Mouse (Mus musculus) monocyte, adult 5-6 weeks (primary cell): ENCODE measurements at regions not wholly inside any gene's neighbourhood (a gene's known extent, or its start where the extent isn't known, plus 50 kb on each side); places are given as distances from the start of the nearest gene placed in this dataset.

Experiments
- ATAC-seq: fragments of 153-309, 156-312 bp; replicated peaks from 2 replicates; pipeline ENCODE4 v1.8.0; 2017; ENCODE audit warnings: mild to moderate bottlenecking; ENCODE audit not compliant: low TSS enrichment, insufficient number of reproducible peaks, severe bottlenecking, poor library complexity, low FRiP score

DNA sequence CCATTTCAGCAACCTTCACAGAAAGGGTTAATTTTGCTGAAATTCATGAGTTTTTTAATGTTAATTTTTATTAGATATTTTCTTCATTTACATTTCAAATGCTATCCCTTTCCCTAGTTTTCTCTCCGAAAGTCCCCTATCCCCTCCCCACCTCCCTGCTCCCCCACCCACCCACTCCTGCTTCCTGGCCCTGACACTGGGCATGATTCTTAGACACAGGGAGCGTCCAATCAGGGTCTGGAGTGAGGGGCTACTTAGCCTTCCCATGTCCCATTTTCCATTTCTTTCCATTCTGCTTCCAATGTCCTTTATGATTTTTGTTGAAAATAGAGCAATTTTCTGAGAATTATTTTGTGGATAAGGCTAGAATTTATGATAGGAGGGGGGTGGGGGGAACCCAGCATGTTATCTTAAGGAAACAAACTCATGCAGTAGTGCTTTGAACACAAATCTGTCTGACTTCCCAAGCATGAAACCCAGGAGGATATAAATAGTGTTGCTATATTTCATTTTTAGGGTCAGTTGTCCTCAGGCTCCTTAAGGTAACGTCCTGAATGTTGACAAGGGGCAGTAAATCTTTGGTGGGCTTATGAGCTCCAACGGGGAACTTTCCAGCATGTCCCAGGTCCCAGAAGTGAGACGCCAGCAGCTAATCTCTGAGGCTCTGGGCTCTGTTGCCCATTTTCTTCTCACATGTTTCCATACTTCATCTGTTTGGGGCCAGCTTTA, 254.0 kb downstream of the 4930544G11Rik start:
- ATAC-seq: no peak

DNA sequence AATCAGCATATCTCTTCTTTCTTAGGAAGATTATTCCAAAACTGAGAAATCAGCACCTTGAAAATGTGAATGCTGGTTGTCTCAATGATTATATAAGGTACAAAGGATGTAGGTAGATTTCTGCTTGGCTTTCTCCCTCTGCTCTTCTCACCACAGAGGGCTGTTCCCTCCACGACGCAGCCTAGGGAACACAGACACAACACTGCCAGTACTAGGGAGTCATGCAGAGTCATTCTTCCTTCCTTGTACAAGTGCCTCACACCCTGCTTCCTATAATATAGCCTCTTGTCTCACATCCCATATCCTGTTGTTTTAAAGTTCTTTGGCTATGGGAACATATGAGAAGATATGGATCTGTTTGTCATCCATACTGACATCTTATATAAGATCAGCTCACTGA, 265.1 kb downstream of the 4930544G11Rik start:
- no peak for ATAC-seq

DNA sequence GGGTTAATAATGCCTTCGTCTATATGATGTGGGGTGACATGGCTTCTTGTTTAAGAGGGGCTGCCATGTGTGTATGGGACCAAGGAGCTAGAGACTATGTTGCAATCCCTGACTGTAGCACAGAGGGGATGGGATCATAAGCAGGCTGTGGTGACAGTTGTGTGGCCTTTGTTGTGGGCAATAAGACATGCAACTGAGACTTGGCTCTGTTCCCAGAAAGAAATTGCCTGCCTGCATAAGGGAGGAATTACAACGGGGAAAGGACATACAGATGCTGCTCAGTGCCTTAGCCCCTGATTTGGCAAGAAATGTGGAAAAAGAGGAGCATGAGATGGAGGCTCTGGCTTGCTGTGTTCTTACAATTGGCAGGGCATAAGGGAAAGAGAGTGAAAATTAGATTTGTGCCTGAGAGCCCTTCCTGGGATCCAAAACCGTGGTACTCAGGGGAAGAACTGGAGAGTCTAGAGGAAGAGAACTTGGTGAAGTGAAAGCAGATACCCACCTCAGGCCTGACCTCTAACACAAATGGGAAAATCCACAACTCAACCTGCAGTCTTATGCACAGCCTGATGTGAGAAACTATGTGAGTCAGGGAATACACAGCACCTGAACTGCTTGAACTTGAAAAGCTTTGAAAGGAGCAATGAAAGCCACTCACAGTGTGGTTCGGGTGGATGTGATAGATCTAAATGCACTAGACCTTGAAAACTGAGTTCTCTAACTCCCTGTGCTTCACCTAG, 271.9 kb downstream of the 4930544G11Rik start:
- ATAC-seq: no peak

DNA sequence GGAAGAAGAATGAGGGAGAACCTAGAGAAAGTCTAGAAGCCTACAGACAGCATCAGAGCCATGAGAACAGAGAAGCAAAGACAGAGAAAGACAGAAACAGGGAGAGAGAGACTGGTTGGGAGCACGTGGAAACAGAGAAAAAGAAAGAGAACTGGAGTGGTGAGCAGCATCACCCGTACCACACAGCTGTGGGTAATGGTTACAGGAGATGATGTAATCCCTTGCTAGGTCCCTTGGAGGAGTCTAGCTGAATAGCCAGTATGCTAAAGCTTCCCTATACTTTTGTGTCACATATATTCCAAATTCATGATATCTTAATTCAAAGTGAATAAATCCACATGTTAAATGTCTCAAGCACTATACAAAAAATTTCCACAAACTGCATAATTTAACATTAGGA, 284.0 kb downstream of the 4930544G11Rik start:
- no peak for ATAC-seq

DNA sequence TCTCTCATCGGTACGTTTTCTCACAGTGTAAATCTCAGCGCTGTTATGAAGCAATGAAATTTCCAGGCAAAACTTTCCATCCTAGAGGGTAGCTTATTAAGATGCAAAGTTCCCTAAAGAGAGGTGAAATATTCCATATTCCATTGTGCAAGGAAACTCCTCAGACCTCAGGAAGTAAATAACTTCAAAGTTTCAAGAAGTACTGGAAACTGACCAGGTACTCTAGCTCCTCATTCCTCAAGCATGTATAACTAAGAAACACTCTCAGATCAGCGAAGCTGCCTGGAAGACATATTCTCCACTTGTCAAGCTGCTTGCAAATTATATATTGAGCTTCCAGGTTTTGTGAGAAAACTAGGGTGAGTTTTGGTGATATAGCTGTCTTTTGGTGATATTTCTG, 279.8 kb upstream of the Mad2l1 start:
- no peak for ATAC-seq

DNA sequence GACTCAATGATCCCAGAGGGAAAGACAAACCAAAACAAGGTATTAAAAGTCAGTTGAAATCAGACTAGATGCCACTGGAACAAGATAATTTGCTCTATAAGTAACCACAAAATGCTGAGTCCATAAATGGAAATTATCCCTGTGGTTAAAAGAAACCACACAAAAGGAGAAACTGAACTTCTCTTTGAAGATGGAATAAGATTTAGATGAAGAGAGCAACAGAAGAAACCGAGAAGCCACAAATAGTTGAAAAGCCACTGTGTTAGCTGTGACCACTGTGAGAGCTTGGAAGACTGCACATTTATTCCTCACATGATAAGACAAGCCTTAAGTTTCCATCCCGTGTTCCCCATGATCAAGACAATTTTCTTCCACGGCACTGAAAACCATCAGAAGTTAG, 271.8 kb upstream of the Mad2l1 start:
- no peak for ATAC-seq

DNA sequence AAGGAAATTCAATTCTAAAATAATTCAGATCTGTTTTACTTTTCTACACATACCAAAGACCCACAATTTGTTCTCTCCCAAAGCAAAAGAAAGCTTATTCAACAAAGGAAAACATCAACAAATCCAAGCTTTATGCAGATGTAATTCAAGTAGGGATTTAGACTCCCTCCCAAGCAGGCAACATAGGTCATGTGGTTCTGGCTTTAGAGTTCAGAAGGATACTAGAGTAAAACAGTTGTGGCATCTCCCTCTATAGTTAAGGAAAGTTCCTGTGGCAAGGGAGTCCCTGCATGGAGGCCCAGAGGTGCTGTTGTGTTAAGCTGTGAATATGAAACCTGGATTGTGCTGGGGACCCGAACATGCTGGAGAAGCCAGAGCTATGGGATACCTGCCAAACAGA, 271.3 kb upstream of the Mad2l1 start:
- no peak for ATAC-seq

DNA sequence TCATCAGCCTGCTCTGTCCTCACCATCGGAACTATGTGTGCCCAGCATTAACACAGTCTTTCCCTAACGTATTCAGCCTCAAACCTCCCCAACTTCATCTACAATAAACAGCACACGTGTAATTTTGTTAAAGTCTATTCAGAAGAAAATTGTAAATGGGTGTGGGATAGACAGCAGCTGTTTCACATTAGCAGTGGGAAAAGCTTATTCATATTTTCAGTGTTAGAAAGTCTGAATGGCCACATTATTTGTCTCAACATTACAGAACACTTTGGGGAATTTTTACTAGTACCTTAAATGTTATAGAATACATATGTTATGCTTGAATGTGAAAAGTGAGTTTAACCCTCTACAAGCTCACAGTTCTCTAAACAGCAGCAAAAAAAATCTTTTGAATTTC, 266.8 kb upstream of the Mad2l1 start:
- ATAC-seq: no peak

DNA sequence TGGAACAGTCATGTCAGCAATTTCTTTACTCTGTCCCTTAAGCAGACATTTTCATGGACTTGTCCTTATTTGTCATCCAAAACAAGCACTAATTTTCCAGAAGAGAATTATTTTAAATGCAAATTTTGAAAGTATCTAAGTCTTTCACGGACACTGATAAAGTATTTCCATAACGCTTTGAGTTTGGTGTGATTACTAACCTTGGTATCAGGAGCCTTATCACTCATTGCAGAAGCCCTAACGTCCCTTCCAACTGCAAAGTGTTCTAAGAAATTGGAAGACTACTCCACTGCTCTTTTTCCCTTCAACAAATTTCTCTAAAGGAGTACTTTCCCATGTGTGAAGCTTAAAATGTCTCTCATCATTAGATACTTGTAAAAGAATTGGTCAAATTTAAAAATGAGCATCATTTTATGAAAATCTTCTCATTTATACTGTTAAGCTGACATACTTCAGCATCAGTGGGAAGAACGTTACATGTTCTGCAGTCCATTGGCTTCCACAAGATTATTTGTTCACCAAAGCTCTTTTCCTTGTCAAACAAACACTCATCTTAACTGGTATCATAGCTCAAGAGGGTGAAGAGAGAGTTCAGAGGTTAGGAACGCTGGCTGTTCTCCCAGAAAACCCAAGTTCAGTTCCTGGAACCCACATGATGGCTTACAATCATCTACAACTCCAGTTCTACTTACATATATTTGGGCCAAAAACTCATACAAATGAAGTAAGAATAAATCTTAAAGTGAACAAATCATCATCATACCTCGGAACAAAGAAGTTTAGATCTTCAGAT, 263.6 kb upstream of the Mad2l1 start:
- ATAC-seq: no peak

DNA sequence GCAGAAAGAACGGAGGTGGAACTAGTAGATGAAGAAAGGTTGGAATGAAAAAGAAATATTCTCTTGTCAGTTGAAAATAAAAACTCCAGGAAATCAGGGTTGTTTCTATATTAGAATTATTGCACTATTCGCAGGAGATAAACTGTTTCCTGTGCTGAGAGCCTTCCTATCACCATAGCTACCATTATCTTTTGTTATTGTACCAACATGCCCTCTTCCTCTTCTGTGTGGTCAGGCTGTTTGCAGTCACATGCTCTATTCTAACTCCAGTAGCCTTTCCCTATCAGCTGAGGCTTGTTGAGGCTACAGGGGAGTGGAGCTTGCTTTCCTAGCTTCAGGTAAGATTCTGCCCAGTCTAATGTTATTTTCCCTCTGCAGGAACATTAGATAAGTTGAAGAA, 263.0 kb upstream of the Mad2l1 start:
- ATAC-seq: peak; percentile 56; the same call in 1 of the 2 replicates

DNA sequence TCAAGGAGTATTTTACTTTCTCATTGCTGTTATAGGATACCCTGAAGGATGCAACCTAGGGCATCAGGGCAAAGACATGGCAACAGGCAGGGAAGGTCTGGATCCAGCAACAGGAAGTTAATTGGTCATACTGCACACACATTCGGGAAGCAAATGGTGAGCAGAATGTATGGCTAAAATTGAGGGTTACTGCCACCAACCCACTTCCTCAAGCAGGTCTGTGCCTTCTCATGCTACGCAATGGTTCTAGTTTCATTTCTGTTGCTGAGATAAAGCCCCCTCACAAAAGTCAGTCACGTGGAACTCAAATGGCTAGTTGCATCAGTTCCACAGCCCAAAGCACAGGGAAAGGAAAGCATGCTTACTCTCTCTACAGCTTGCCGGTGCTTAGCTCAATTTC, 260.5 kb upstream of the Mad2l1 start:
- no peak for ATAC-seq

DNA sequence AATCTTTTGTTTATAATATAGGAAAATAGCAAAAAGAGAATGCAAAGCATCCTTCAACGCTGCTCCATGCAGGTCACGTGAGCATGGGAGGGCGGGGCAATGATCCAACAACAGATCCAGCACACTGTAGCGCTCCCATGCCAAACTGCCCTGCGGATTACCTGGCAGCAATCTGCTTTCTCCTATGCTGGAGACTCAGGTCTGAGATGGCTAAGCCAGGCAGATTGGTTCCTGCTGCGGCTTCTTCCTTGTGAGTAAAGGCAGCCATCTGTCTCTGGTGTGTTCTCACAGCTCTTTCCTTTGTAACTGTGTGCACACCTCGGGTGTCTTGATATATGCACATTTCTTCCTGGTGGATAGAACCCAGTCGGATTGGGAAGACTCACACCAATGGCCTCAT, 254.5 kb upstream of the Mad2l1 start:
- no peak for ATAC-seq

DNA sequence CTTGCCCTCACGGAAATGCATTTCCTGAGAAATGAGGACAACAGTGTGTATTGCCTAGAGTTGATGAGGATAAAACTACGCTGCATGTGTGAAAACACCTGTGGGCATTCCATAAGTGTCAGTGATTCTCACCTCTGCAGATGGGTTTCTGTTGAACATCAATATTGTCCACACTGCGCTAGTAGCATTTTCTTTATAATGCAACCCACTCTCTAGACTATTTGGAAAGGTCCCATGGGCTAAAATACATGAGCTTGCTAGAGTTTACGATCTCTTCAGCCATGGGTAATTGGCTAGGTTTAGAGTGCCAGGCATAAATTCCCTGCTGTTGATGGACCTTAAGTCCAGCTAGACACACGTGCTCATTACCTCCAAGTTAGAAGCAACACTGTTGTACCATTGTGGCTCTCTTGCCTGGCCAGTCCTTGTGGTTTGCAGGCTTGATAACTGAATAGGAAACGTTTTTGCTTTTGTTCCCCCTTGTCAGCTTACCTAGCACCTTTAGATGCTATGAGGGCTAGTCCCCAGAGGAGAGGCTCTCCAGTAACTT, 252.5 kb upstream of the Mad2l1 start:
- ATAC-seq: no peak

DNA sequence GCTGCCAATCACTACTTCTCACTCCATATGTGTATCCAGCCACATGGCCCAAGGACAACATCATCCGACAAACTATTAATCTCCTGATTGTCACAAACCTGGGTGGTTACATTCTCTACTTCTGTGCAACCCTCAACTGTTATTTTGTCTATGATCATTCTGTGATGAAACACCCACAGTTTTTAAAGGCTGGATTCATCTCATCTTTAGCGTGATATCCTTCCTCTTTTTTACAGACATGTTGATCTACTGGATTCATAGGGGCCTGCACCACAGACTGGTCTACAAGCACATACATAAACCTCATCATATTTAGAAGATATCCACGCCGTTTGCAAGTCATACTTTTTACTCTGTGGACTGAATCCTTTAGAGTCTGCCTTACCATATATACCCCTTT, 251.7 kb upstream of the Mad2l1 start:
- no peak for ATAC-seq

DNA sequence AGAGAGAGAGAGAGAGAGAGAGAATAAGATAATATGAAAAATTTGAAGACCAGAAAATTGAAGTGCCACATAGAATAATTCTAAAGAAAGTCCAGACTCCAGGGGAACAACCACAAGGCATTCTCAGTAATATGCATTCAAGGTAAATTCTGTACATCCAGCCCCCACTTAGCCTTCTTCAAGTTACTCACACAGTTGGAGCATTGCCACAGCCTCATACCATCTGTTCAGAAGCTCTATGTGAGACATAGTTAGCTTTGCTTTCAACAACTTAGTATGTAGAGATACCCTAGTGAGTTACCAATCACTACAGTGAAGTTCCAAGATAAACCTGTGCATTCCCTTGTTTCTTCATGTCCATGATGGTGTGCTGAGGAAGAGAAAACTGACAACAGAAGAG, 247.6 kb upstream of the Mad2l1 start:
- no peak for ATAC-seq

DNA sequence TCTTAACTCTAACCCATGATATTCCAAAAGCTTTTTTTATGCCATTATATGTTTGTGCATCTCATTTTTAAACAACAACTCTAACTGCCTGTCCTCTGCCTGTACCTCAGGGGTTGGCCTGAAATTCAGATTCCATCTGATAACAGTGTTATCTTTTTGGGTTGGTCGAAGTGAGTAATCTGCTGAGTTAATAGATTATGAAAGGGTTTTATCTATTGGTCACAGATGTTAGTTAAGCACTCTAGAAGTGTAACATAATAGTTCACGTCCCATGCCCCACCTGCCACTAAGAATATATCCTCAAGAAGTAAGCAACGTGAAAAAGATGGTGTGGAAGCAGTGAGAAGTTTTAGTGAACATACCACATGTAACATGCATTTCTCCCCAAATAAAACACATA, 246.0 kb upstream of the Mad2l1 start:
- no peak for ATAC-seq

DNA sequence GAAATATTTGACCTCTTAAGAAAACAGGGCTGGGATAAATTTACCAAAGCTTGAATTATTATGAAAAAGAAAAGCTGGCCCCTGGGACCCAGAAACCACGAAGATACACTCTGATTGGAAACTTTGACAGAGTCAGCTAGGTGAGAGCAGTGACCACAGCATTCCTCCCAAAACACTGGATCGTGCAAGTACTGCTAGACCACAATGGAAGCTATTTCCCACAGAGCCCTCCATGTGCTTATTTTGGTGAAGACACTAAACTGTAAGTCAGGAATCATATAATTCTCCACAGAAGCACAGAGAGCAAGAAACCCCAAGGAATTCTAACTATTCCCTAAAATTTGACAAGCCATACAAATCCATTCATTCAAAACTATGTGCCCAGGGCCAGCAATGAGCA, 243.6 kb upstream of the Mad2l1 start:
- no peak for ATAC-seq

DNA sequence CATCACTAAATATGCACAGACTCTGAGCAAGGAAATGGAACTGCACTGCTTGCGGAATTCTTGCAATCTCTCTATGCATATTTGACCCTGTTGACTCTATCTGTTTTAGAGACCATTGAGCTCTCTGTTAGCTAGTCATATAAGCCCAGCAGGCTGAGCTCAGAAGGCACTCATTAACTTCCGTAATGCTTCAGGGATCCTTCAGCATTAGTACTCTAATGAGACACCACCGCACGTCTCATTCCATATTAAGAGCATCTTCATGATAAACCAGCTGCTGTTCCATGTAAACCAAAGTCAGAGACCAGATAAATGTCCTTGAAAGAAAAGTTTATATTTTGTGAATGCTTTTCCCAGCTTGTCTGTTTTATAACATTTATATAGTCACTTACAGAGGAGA, 237.1 kb upstream of the Mad2l1 start:
- no peak for ATAC-seq

DNA sequence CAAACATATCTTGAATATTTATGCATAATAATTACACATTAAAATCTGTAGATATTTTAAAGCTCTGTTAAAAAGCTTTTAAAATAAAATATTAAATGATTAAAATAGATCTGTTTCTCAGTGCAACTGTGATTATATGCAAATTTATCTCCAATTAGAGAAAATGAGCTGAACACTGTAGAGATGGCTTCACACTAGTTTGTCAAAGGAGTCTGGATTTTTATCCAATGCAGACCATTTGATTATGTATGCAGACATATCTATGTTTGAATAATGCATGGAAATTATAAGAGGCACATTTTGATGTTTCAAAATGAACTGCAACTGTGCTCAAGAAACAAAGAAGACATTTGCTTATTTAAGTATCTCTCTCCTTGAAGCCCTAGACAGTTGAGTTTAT, 235.0 kb upstream of the Mad2l1 start:
- ATAC-seq: no peak

DNA sequence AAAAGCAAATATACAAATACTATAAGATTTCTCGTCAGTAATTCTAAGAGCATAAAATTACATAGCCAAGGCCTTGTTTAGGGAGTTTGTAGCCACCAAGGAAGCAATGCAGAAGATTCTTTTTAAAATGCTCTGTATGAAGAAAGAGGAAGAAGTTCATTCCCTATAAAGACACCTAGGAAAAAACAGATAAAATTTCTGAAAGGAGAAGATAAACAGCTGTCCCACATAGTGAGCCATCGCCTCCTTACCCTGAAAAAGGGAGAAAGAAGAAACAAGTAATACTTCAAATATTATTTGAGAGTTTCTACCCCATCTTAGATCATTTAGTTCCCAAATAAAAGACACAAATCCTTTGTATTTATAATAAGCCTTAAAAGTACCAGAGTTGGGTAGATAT, 190.3 kb upstream of the Mad2l1 start:
- ATAC-seq: no peak
